Mouse (Mus musculus) T-cell, adult 2 months (primary cell): ENCODE data around the gene Crtac1.

Experiments used
- DNase-seq: peaks from one replicate; pipeline ENCODE4 v3.0.0; 2022; ENCODE audit warnings: low spot score

The Crtac1 gene

DNA sequence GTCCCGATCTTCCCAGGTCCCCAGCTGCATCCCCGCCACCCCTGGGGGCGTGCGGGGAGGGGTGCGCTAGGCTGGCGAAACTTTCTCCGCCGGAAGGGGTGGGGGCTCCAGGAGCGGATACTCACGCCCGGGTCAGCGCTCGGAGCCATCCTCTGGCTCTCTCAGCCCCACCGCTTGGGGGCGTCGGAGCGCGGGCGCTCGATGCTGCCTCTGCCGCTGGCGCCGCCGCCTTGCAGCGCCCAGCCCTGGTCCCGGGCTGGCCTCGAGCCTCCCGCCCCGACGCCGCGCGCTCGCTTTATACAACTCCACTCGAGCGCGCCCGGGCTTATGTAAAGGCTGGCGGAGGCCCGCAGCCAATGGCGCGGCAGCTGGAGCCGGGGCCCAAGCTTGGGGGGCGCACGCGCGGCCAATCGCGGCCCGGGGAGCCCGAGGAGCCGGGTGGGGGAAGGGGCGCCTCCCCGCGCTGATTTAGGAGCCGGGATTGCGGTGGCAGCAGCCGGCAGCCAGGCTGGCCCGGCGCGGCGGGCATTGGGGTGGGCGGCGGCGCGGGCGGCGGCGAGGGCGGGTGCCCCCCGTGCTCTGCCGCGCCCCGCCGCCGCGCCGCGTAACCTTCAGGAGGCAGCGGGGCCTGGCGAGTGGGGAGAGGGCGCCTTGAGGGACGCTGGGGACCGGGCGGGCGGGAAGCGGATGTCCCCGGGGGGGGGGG is at the start of gene Crtac1:
TSS of gene Crtac1 (minus strand) at position 299 of the 706 bp plus-strand sequence.
- no peak for DNase-seq

DNA sequence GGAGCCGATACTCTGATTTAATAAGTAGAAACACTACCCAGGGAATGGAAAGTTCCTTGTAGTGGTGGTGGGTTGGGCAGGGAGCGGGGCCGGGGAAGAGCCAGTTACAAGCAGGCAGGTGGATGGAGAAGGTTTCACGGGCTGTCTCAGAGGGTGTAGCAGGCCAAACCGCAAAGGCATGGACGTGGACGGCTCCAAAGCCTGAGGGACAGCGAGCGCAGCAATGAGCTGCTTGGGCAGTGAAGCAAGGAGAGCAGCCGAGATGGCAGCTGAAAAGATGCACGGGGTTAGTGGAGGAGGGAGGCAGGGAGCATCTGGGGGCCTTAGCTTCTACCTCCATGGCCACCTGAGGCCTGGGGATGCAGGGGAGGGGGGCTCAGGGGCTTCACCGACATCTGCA is 46.7 kb upstream of the Crtac1 start:
- no peak for DNase-seq

- DNase-seq, result no peak
Observed at GRCm38 (mm10) chr19:42477769-42478168, 46.2 kb upstream of the Crtac1 start.

- DNase-seq, result no peak
Observed at GRCm38 (mm10) chr19:42472831-42473230, 41.2 kb upstream of the Crtac1 start.

DNA sequence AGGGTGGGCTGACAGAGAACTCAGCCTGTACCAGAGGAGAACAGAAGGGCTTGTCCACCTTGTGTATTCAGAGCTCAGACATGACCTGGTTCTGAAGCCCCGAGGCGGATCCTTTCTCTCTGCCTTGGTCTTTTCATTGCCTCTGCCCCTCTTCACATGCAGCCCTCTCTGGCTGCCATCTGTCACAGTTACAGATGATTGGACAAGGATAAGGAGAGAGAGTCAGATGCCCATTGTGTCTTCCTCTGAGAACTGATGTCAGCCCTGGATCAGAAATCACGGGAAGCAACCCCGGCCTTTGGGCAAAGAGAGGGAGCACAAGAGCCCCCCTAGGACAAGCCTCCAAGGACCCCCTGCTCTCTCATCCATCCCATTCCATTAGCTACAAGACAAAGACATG is 40.0 kb upstream of the Crtac1 start:
- DNase-seq, result no peak

GRCm38 (mm10) chr19:42461851-42462250 is 30.3 kb upstream of the Crtac1 start:
- DNase-seq, result no peak

GRCm38 (mm10) chr19:42461353-42461752 is 29.8 kb upstream of the Crtac1 start:
- DNase-seq, result no peak

- DNase-seq, result no peak
Observed at GRCm38 (mm10) chr19:42459512-42459911, 27.9 kb upstream of the Crtac1 start.

DNA sequence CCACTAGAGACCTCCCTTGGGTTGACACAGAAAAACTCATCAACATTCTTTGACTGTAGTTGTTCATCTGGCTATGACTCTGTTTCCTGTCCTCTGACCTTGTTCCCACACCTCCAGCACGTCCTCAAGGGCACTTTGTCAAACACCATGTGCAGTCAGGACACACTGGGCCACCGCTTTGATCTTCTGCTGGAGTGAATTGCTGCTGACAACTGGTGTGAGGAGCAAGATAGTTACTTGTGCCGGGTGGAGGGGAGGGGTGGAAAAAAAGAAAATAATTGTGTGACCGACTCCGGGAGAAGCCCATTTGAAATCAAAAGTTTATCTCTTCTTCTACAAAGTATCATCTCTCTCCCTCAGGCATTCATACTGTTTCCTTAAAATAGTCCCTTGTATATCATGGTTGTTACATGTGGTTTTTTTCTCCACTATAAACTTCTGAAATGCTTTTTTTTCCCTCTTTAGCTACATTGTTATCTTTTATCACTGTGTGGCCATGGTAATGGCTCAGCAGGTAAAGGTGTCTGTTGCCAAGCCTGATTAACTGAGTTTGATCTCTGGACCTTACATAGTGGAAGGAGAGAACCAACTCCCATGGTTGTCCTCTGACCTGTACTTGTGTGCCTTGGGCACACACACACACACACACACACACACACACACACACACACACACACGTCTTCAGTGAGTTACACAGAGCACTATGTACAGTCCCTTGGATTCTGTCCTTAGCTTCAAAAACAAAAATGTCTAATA is 23.1 kb upstream of the Crtac1 start:
- no peak for DNase-seq

- DNase-seq, result no peak
Observed at GRCm38 (mm10) chr19:42454006-42454405, 22.4 kb upstream of the Crtac1 start.

GRCm38 (mm10) chr19:42452539-42452938 is 21.0 kb upstream of the Crtac1 start:
- DNase-seq, result no peak

- no peak for DNase-seq
Observed at GRCm38 (mm10) chr19:42448539-42448938, 17.0 kb upstream of the Crtac1 start.

DNA sequence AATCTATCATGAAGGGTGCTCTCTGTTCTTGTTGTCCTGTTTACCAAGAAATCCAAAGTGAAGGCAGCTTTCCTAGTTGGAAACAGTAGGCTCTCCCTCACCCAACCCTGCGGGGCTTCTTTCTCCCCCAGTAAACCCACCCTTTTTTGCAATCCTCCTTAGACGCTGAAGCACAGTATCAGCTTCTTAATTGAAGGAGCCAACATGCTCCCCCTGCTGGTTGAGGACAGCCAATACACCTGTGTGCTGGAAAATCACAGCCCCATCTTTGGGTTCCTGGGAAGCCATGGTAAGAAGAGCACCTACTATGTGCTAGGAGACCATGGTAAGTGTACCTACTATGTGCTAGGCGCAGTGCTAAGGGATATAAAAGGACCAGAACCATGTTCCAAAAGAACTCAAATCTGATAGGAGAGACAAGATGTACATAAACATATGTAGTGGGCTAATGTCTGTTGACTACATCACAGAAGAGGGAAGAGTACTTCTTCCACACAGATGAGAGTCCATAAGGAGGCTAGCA is 12.4 kb upstream of the Crtac1 start:
- DNase-seq, result no peak

DNA sequence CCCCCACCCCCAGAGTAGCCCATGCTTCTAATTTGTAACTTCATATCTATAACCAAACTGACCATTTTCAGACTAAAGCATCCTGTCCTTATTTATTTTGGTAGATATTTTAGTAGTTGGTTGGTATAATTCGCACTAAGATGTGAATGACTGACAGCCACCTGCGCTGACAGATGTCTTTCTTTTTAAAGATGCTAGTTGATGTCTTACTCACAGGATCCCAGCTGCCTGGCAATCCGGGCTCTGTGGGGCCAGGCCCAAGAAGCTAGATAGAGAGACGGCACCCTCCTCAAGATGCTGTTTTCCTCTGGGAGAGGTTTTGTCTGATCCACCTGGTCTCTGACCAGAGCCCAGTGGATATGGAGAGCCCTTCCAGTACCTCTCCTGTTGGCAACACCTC is 11.7 kb upstream of the Crtac1 start:
- no peak for DNase-seq

GRCm38 (mm10) chr19:42442246-42443197 is 10.9 kb upstream of the Crtac1 start:
- no peak for DNase-seq

DNA sequence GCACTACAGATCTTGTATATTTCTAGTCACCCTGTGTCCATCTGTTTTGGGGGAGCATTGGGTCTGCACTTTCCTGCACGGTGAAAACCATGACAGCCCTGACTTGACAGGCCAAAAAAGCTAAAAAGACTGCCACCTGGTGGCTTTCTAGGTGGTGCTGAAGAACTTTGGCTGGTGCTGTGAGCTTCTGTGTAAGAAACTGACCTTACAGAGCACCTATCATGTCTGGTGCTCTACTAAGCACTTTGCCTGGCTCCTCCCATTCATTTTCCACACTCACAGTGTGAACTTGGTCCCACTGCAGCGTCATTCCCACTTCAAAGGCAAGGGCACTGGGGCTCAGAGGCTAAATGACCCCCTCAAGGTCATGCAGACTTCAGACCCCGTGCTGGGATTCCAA is 8.5 kb upstream of the Crtac1 start:
- DNase-seq, result no peak

GRCm38 (mm10) chr19:42439353-42439752 is 7.8 kb upstream of the Crtac1 start:
- no peak for DNase-seq

DNA sequence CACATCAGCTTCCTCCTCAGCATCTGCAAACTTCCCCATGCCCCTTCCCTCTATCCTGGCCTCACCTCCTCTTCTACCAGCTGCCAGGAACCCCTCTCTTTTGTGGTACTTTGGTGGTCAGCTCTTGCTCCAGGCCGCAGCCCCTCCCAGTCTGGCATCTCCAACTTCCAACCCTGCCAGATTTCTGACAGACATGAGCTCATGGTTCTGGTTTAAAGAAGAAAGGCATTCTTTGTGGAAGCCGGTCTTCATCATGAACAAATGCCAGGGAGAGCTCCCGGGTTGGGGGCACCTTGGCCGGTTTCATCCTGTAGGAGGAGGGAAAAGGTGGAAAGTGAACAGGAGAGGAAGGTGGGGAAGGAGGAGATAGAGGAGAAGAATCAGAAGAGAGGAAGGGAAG is 4.0 kb upstream of the Crtac1 start:
- no peak for DNase-seq

- DNase-seq, result no peak
Observed at GRCm38 (mm10) chr19:42432761-42433160, 1.2 kb upstream of the Crtac1 start.

DNA sequence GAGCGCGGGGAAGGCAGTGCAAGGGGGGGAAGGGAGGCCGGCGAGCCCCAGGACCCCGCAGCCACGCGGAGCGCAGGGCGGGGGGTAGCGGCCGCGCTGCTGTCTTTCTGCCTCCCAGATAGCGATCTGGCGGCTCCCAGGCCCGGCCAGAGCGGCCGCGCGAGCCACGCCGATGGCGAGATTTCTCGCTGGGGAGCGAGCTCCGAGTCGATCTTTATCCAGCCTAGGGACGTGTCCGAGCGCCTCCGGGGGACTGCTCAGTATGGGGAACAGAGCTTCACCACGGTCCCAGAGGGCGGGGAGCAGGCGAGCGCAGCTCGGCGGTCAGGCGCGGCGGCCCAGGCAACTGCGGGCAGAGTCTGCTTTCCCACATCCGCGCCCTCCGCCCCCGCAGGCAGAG is 608 bp upstream of the Crtac1 start:
- no peak for DNase-seq

- no peak for DNase-seq
Observed at GRCm38 (mm10) chr19:42430981-42431380, 602 bp downstream of the Crtac1 start.

DNA sequence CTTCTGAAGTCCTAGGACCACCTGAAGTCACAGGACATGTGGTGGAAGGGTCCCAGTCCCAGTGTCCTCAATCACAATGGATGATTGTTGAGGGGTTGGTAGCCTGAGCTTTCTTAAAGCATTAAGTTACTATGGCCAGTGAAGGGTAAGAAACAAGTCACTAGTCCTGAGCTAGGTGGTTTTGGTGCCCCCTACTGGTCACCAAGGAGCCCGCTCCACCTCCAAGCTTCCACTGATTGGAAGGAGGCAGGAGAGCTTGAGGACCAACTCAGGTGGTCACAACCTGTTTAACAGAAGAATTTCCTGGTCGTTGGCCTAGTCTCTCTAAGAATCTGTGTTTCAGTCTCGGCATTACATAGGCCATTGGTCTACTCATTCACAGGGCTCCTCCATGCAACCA is 2.2 kb downstream of the Crtac1 start:
- DNase-seq, result no peak
